Mouse (Mus musculus): ENCODE data around the gene Pla2g2e.

GRCm38 (mm10) chr4:138873864-138874263 is 3.9 kb upstream of the Pla2g2e start, which contains the start of gene Gm13030:
- TF ChIP-seq ZNF384 (IDR thresholded peaks at IDR 0.05; ENCODE audit: low read depth, low read length) (no peak), ZC3H11A (IDR thresholded peaks at IDR 0.05; ENCODE audit: borderline replicate concordance, low read depth, low read length) (no peak), CHD2 (IDR thresholded peaks at IDR 0.05; ENCODE audit: low read depth, low read length) (no peak), HCFC1 (IDR thresholded peaks at IDR 0.05; ENCODE audit: borderline replicate concordance, insufficient read depth, low read length) (no peak), MAFK (IDR thresholded peaks at IDR 0.05; ENCODE audit: insufficient read depth, low read depth, low read length) (no peak)

Measured in ES-E14 (cell line).